Mouse (Mus musculus) embryo, embryonic 9.5 days (tissue): ENCODE measurements around the gene Mrpl37.
A peak's percentile ranks its signal among the peaks of the same experiment; 100 is the strongest.

ENCODE experiments used
- DNase-seq: peaks from one replicate; pipeline ENCODE4 v3.0.0-alpha.2; 2017; ENCODE audit errors: extremely low spot score

The Mrpl37 gene

DNA sequence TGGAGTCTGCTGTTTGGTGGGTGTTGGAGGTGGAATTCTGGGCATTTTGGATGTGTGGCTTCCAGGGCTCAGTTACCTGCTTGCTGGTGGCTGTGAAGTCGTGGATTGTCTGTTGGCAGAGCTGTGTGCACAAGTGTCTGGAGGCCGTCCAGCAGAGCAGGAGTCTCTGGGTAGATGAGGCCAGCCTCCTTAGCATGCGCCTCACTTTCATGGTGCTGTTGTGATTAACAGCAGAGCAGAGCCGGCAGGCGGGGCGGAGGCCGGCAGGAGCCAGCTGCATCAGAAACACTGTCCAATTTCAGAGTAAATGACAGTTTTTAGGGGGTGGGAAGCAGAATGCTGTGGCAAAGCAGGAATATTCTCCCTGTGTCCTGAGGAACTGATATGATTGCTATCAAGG lies 47.6 kb downstream of the Mrpl37 start:
- no peak for DNase-seq

DNA sequence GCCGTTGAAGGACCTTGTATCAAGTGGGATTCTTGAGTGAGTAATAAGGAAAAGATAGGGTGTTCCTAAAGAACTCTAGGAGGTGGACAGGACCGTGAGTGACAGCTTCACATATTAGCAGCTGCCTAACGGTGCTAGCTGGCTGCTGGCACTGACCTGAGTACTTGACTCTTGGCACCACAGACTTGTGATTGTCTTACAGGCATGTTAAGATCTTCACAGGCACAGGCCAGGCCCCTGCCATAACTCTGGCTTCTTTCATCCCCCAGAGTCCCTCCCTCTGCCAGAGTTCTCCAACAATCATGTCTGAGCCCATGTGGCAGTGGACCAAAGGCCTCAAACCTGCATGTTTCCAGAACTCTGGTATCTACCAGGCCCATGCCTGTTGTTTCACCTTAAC lies 48.1 kb downstream of the Mrpl37 start:
- no peak for DNase-seq

- DNase-seq = no peak
Measured at GRCm38 (mm10) chr4:107017257-107017656, 49.4 kb downstream of the Mrpl37 start.

DNA sequence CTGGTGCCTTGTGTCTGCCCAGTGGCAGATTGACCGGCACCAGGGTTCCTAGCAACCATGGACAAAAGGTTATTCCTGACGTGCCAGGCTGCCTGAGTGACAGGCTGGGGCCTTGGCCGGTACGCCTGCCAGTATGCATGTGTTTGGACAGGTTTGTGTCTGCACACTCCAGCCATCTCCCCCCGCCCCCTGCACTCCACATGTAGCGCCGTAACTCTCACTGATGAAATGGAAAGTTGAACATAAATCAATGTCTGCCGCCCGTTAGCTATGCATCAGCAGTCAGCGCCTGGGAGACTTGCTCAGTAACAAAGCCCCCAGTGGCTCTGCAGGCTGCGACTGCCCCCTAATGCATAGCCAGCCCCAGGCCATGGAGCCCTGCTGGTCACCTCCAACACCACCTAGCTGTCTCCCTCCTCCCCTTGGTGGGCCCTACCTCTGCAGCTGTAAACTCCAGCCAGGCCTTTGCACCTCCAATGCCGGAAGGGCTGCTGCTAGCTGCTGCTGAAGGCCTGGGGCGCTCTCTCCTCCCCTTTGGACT lies 50.6 kb downstream of the Mrpl37 start:
- DNase-seq = peak; percentile 48

DNA sequence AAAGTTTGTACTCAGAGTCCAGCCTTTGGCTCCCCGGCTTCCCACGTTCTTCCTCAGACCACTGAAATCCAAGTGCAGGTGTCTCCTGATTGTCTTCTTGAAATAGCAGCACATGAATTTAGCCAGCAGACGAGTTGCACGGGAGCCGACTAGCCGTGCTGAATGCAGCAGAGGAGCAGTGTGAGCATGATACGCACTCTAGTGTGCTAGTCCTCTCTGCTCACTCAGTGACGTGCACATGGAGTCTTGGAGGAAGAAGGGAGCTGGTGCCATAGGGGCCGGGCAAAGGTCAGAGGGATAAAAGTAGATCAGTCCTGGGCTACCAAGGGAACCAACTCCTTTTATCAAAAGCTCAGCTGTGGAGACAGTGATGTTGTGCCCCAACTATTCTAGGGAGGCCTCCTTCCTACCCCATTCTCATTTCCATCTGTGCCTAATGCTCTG lies 52.8 kb downstream of the Mrpl37 start:
- no peak for DNase-seq

GRCm38 (mm10) chr4:107013119-107013816 lies 53.4 kb downstream of the Mrpl37 start:
- DNase-seq = no peak

GRCm38 (mm10) chr4:107012574-107012973 lies 54.1 kb downstream of the Mrpl37 start:
- no peak for DNase-seq

DNA sequence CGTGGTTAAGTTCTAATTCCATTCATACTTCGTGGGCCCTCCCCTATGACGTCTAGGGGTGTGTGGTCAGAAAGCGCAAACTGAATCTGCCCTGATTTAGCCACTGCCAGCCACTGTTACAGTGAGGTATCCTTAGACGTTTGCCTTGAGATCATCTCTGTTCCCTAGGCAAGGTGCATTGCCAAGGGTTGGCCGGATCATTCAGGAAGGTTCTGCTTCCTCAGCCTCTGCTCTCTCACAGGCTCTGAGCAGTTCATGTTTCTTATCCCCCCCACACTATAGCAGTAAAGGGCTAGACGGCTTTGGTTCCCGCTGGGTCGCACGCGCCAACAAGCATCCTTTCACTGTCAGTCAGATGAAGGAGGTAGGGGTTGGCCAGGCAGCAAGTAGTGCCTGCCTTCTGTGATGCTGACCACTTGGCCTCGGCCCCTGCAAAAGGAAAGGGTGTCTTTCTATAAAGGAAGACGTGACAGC lies 54.6 kb downstream of the Mrpl37 start:
- DNase-seq = no peak

DNA sequence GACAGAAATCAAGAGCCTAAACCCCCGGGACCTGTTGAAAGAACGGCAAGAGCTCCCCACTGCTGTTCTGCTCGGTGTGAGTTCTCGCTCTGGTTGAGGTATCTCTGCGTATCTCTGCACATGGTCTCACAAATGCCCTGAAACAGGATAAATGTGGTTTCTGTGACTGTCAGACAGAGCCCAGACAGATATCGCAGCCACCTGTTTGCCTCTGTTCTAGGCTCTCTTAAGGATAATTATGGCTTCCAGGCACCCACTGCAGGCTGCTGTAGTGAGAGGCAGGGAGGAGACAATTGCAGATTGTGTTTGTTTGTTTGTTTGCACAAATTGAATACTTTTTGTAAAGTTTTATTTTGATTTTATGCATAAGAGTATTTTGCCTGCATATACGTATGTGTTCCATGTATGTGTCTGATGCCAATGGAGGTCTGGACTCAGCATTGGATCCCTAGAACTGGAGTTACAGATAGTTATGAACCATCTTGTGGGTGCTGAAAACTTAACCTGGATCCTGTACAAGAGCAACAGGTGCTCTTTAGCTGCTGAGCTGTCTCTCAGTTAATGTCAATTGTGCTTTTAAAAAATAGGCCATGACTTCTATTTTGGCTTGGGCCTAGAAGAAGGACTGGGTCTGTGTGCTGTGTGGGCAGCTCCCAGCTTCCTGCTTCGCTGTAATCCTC lies 55.2 kb downstream of the Mrpl37 start:
- no peak for DNase-seq

DNA sequence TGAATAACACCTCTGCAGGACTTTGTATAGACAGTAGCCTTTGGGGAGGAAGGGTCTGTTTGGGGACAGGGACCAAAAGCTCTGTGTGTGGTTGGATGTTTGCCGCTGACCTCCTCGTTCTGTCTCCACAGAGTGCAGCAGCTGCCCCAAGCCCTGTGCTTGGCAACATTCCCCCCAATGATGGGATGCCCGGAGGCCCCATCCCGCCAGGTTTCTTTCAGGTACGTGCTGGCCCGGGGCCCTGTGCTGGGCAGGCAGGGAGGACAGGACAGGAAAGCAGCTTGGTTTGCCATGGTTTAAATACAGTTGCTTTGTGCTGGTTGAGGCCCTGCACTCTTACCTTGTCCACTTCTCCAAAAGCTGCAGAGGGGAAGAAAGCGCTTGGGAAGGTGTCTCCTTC lies 57.1 kb downstream of the Mrpl37 start:
- DNase-seq = no peak

GRCm38 (mm10) chr4:107008161-107008560 lies 58.5 kb downstream of the Mrpl37 start:
- DNase-seq = no peak

DNA sequence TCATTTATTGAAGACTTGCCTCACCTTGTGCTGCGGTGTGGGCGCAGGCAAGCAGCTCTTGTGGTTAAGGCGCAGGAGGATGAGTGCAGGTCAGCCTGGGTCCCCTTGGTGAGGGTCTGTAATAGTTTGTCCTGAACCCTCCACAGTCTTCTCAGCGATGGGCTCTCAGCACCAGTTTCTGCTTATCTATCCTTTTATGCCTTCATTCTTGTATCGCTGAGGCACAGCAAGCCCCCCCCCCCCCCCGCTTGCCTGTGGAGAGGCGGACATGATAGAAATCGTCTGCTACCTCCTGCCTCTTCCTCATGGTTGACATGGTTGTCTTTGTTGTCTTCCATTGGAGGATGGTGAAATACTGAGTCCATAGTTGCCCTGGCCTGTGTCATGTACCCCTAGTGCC lies 59.3 kb downstream of the Mrpl37 start:
- no peak for DNase-seq

DNA sequence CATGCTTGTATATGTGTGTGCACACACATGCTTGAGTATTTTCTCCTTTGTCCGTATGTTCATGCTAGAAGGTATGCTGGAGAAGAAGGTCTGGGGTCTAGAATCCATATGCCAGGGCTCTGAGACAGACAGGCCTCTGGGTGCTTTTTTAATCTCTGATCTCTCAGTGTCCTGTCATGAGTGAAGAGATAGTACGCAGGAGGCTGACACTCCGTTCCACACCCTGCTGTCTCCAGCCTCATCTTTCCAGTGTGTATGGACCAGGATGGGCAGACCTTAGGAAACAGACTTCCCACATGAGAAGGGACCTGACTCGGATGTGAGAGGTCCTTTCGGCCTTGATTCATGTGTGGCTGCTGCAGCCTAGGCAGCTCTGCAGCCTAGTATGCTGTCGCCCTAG lies 59.9 kb downstream of the Mrpl37 start:
- no peak for DNase-seq

GRCm38 (mm10) chr4:107006229-107006628 lies 60.4 kb downstream of the Mrpl37 start:
- DNase-seq = no peak
